Mouse (Mus musculus) adrenal gland, postnatal 4 days (tissue): Measurements from ENCODE around the gene Cd2bp2. TPM values are rescaled to one million over a fixed set of nuclear protein-coding genes. Genes with fewer than 3 reads are reported as not detected.
"Not testable (repeated sequence)": the region's sequence is repeated elsewhere in the genome, so short reads cannot be mapped to it uniquely, and the experiment has no call there.

ENCODE experiments used
- DNase-seq, 2 experiments: peaks; one replicate each; pipeline ENCODE4 v3.0.0; 2021 to 2022; ENCODE audit warnings: low spot score in 2 of 2, mixed read lengths in 2 of 2
- total RNA-seq, 2 experiments: library from RNA; stranded (reverse); gene quantifications; 2 replicates each; pipeline ENCODE4 v1.2.3; 2021

Gene Cd2bp2
- total RNA-seq, 2 experiments from 2014 or later = 77.6 to 84.4 TPM

DNA sequence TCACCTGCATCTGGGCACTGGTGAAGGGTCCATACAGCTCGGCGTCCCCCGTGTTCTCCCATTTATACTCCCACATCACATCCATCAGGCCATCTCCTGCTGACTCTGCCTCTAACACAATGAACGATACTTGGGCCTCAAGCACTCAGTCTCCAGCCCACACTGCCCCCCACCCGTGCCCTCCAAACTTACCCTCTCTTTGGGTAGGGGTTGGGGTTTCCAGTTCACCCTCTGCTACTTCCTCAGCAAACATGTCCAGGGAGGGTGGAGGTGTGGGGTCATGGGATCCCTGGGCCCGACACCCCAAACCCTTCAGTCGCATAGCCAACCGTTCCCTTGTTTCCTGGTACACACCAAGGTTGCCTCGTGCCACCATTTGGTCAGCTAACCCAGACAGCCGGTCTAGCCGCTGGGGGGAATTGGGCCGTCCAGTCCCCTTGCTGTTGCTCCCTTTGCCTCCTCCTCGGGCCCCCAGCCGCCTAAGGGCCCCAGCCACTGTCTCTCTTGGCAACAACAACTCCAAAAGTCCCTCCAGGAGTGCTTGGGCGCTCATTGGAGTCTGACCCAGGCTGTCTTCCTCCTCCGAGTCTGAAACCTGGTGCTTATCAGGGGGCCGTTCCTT is 1.7 kb downstream of the Cd2bp2 start:
- no peak for DNase-seq

DNA sequence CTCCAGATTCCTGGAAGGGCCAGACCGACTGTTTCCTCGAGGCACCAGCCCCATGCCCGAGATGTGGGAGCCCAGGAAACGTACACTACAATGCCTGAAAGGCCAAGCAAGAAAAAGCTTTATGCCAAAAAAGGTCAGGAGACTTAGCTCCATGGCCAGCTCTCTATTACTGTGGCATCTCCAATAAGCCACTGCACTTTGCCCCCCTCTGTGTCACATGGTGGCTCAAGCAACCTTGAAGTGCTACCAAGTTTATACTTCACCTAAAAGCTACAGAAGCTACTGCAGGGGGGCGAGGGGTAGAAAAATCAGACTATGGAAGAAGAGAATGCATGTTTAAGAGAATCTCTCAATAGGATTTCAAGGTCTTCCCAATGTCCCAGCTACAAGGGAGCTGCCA is 2.9 kb downstream of the Cd2bp2 start:
- DNase-seq = no peak

DNA sequence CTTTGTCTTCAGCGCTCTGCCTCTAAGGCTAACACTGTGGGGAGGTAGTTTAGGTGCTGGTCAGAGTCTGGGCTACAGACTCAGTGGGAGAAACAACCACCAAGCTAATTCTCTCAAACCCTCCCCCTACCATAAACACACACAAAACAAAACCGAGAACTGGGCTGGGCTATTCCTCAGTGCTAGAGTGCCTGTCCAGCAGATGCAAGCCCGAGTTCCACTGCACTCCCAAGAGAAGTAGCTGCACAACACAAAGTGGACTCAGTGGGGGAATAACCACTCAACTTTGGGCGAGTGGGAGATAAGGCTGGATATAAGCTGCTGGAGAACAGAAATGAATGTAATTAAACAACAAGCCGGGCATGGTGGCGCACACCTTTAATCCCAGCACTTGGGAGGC is 5.2 kb downstream of the Cd2bp2 start:
- no peak for DNase-seq

DNA sequence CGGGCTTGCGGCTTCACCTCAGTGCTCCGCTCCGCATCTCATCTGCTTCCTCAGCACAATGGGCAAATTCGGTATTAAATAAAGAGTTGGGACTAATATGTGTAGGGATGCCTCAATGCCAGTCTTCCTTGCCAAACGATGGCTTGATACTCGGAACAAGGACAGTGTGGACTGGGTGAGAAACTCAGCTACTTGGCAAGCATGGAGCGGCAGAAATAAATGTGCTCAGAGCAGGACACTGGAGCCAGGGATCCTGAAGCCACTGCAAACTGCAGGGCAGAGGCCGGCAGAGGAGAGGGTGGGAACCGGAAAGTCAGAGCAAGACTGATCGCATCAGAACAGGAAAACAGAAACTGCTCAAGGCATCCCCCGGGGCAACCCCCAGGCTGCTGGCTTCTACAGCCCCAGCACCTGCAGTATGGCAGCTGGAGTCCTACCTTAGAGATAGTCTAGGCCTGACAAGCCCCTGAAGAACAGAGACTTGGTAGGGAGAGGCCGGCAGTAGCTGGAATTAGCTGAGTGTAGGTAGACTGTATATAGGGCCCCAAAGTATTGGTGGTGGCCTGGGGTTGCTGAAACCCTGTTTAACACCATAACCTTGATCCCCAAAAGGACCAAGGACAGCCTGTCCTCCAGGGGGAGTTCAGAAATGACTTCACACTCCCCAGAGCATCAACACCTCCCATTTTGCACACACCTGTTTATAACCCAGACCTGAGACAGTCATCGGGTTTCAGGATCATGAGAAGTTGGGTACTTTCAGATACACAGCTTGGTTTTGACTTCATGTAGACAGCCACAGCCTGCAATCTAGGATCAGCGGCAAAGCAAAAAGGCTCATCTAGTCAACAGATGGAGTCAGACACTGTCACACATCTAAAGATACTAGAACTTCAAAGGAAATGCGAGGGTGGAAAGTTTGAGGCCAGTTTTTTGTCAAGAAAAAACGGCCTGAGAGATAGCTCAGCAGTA is 7.3 kb downstream of the Cd2bp2 start:
- DNase-seq = no peak

DNA sequence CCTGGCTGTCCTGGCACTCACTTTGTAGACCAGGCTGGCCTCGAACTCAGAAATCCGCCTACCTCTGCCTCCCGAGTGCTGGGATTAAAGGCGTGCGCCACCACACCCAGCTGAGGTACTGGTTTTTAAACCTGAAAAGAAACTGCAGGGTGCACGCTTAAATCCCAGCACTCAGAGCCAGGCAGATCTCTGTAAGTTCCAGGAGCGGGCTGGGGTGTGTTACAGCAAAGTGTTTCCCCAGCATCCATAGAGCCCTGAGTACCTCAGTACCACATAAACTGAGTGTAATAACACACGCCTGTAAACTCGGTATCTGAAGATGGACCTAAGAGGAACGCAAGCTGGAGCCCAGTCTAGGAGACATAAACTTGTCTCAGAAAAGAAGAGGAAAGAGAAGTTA is 8.5 kb downstream of the Cd2bp2 start:
- DNase-seq = no peak

DNA sequence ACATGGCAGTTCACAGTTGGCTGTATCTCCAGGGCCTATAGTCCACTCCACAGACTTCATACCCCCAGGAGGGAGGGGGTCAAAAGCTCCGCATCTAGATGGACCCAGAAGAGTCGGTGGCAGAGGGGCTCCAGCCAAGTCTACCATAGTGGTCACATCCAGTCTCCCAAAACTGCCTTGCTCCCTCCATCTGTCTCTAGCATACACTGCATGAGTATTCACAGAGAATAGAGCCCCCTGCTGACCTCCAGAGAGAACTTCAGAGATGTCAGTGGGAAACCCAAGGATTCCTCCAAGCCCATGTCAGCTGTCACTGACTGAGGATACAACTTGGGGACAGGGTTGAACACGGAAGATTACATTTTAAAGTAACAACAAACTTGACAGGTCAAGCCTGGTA is 10.2 kb downstream of the Cd2bp2 start:
- no peak for DNase-seq

DNA sequence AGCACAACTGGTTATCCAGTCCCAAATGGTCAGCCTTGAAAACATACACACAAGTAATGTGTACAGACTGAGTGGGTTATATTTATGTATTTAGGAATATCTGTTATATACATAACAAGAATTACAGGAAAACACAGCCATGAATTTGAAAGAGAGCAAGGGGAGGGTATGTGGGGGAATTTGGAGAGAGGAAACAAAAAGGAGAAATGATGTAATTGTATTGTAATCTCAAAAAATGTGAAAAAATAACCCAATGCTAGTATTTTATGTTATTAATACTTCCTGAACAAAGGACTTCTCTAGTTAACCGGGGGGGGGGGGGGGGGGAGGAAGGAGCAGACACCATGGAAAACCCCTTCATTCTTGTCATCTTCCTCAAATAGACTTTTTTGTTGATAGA is 11.1 kb downstream of the Cd2bp2 start:
- no peak for DNase-seq

DNA sequence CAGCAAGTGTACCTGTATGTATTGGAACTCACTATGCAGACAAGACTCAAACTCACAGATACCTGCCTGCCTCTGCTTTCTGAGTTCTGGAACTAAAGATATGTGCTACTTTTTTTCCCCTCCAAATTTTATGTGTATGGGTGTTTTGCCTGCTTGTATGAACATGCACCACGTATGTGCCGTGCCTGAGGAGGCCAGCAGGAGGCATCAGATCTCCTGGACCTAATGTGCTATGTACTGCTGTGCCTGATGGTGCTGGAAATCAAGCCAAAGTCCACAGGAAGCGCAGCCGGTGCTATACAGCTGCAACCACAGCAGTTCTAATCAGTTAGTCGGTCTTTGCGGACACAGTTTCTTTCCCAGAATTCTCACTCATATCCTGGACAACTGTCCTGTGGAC is 12.0 kb downstream of the Cd2bp2 start:
- DNase-seq = no peak

DNA sequence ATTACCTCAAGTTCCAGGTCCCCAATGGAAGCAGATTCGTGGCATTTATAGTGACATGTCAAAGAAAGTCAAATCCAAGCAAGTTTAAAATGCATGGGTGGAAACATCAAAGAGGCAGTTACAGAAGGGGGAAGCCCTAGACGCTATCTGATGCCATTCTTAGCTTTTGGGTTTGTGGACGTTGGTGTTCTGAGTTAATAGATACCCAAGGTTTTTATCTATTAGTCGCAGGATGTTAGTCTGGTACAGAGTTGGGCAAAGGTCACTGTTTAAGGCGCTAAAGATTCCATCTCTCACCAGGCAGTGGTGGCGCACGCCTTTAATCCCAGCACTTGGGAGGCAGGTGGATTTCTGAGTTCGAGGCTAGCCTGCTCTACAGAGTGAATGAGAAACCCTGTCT is 12.5 kb downstream of the Cd2bp2 start:
- no peak for DNase-seq

DNA sequence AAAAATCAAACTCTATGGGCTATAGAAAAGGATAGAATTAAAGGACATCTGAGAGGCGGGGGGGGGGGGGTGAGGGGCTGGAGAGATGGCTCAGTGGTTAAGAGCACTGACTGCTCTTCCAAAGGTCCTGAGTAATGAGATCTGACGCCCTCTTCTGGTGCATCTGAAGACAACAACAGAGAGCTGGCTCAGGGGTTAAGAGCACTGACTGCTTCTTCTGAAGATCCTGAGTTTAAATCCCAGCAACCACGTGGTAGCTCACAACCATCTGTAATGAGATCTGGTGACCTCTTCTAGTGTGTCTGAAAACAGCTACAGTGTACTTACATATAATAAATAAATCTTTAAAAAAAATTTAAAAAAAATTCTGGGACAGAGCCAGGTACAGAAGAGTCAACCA is 14.1 kb downstream of the Cd2bp2 start:
- not testable (repeated sequence) for DNase-seq

DNA sequence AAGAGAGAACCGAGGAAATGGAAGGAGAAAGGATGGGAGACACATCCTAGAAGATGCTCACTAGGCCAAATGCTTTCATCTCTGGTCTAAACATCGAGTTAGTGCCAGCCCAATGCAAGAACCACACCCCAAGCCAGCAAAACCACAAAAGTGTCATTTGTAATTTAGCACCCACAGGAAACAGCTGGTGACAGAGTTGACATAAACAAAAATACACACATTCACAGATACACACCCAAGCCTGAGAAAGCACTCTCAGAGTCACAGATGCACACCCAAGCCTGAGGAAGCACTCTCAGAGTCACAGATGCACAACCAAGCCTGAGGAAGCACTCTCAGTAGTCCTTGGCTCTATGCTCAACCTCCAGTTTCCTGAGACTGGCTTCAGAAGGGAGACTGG is 15.1 kb downstream of the Cd2bp2 start:
- DNase-seq = no peak

DNA sequence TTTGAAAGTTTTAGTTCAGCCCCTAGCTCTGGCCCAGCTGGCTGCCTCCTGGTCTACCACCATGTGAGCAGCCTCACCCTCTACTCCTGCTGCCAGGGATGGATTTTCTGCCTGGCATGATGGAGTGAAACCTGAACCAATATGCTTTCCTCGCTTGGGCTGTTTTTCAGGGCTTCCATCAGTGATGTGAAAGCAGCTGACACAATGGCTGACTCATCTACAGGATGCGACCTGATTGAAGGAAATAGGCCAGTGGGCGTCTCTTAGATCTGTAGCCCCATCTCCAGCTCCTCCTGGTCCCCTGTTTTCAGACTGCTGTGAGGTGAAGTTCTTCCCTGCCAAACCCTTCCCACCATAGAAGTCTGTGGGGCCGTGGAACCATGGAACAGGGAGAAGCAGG is 18.9 kb downstream of the Cd2bp2 start:
- DNase-seq = no peak

DNA sequence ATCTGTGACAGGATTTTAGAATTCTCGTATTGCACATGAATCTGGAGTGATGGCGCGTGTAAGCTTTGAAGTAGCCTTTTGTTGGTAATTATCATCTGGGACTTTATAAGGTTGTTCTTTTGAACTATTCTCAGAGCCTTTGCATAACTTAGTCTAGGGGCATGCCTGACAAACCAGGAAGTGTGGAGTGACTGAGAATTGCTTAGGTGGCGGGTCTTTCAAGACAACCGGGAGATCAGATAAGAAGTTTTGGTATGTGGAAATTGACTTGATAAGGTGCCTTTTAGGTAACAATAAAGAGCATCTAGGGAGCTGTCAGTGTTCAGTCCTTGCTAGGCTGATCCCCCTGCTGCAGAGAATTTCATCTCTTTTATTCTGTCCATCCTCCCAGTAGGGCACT is 29.3 kb downstream of the Cd2bp2 start:
- no peak for DNase-seq

DNA sequence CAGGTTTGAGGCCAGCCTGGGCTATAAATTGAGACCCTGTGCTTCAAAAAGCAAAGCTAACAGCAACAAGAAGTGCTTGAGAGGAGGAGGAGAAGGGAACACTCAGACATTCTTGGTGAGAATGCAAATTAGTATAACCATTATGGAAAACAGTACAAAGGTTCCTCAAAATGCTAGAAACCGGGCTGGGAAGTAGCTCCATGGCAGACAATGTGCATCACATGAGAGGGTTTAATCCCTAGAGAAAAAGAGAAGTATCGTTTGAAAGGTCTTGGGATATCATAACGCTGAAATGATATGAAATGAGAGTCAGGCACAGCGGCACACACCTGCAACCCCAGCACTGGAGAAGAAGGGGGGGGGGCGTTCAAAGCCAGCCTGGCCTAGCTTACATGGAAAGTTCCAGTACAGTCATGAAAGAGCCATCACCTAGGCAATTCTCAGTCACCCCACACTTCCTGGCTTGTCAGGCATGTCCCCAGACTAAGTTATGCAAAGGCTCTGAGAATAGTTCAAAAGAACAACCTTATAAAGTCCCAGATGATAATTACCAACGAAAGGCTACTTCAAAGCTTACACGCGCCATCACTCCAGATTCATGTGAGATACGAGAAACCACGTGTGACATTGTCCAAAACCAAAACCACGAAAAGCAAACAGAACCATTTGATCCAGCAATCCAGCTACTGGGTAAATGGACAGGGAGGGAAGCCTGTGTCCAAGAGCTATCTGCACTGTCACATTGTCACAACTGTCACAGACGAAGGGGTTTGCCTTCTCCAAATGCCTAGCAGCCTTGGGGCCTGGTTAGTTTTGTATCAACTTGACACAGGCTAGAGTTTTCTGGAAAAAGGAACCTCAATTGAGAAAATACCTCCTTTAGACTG is 30.0 kb downstream of the Cd2bp2 start:
- no peak for DNase-seq

DNA sequence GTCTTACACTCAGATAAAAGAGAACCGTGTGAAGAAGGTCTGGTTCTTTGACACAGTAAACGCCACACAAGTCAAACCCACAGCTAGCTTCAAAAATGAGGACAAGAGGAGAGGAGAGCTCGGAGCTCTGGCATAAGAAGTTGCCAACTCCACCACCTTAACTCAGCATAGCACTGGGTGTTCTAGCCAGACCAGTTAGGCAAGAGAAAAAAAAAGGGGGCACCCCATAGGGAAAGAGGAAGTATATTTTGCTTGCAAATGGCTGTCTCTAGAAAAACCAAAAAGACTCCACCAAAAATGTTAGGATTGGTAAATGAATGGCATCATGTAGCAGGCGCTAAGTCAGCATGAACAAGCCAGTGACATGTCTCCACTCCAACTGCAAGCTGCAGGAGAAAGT is 31.8 kb downstream of the Cd2bp2 start:
- DNase-seq = no peak

DNA sequence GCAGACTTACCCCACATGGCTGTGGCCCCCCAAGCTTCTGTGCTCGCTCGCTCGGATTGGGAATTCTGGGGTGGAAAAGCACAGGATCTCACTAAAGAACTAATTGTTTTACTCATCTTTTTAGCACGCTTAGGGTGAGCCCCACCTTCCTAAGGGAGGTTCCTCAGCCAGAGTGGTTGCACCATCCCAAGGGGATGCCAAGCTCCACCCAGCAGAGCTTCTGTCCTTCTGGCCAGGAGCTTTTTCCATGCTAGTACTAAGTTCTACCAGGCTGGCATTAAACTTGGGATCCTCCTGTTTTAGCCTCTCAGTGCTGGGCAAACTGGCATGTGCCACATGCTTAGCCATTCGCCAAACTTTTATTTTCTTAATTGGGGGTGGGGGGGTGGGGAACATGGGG is 33.3 kb downstream of the Cd2bp2 start:
- DNase-seq = no peak

DNA sequence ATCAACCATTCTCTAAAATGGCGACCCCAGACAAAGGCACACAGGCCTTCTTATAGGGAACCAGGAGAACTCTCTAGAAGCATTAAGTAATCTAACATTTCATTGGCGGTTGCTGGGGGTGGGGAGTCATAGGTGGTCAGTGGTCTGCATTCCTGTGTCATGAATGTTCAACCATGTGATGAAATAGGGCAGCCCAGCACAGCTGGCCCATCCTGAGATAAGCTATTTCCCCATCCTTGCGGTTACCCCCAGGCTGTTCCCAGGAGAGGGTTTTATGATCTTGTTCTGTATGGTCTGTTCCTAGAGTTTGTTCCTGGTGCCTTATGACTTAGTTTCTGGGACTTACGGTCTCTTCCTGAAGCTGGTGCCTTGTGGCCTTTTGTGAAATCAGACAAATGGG is 38.3 kb downstream of the Cd2bp2 start:
- no peak for DNase-seq

DNA sequence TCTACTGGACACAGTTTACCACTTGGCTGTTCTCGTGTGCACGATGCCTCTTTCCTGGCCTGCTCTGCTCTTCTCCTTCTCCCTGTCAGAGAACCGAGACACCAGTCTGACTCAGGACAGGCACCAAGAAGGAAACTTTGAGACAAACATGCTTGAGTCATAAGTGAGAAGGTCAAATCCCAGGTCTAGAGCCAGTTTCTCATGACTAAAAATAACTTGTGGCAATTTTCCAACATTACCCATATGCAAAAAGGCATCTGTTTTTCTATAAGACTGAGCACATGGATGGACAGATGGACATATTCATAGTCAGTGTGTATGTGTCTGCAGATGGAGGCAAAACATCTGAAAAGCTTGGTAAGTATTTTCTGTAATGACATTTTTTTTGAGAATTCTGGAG is 42.4 kb downstream of the Cd2bp2 start:
- DNase-seq = no peak

DNA sequence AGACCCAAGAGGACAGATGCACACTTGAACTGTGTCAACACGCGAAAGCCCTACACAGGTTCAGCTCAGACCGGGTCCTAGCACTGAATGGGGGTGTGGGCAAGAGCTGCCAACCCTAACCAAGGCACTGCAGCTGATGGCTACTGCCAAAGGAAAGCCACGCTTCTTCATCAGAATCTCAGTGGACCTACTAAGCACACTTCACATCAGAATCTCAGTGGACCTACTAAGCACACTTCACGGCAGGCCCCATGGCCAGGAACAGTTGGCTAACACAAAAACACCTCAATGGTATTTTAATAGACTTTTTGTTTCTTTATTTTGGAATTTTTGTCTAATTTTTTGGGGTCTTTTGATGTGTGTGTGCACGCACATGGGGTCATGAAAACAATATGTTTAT is 43.4 kb downstream of the Cd2bp2 start:
- no peak for DNase-seq

DNA sequence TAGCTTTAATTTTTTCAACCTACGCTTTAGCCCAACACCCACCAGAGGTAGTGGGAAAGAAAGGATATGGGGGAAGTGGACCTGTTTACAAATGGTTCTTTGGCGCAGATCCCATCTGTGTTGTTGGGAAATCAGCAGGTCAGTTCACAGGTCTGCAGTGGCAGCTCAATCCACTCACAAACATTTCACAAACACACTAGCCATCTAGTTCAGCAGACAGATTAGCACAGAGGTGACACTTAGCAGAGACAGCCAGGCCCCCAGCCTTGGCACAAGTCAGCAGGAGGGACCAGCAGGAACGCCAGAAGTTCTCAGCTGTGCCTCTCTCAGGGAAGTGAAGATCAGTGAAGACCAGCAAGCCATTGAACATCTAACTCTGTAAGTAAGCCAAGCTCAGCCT is 47.9 kb downstream of the Cd2bp2 start:
- no peak for DNase-seq

DNA sequence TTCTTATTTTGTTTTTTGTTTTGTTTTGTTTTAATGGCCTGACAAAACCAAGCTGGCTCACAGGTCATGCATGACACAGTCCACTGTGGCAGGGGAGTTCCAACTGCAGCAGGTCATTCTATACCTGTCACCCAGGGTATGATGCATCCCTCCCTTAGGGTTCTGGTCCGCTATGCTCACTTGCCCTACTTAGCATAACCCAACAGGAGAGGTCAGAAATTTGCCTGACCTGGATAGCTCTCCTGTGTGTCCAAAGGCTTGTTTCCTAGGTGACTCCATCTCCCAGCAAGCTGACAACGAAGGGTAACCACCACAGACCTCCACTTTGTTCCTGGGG is 49.6 kb downstream of the Cd2bp2 start:
- DNase-seq = no peak
